Mouse (Mus musculus): ENCODE data around the gene Ptgis. TPM values are rescaled to one million over a fixed set of nuclear protein-coding genes. Genes with fewer than 3 reads are reported as not detected.

Gene Ptgis
- polyA plus RNA-seq, 1 experiment from 2014 or later = 12.7 TPM

DNA sequence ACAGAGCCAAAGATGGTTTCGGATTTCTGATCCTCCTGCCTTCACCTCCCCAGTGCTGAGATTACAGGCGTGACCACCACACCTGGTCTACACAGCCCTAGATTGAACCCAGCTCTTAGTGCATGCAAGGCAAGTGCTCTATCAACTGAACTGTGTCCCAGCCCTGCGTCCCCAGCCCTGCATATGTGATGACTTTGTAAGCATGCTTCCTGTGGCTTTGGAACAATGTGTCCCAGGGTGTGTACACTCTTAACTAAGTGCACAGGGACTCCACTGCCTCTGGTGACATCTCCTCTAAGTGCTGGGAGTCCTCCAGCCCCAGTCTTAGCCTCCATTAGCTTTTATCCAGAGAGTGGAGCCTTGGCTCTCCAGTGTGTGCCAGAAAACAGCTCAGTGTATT lies 47.0 kb downstream of the Ptgis start:
- H3K4me1 ChIP-seq = peaks cover 32% of the 10 kb centered on the region
- WGBS = 84% methylated on average over 3 of the region's 3 CpGs
- H3K27me3 ChIP-seq (ENCODE audit: low read depth, poor library complexity, severe bottlenecking) = peaks cover 34% of the 10 kb centered on the region
- H3K4me3 ChIP-seq = no peak overlapping the region
- DNase-seq (ENCODE audit: low spot score) = no peak
- no peaks in the 10 kb centered on the region for H3K36me3 ChIP-seq
- H3K9me3 ChIP-seq (replicated peaks) = no peaks in the 10 kb centered on the region
- no peak overlapping the region for H3K27ac ChIP-seq (replicated peaks)

DNA sequence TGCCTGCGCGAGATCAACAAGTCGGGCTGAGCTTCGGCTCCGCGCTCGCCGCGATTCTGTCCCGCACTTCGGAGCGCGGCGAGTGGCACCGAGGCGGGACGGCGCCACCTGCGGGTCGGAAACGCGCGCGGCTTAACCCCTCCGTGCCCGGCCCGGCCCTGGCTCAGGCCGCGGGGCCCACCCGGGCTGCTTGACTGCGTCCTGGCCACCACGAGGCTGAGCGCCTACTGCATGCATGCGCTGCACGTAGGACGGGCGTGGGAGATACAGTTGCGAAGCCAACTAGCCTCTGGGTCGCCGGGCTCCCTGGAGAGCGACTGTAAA lies 50.4 kb downstream of the Ptgis start, which contains the start of gene Kcnb1:
Gene Kcnb1 (minus strand): TSS at position 80 of the 324 bp plus-strand sequence.
- Histone ChIP-seq H3K4me3 (peak within 1 kb of the TSS; percentile 64), H3K27ac (replicated peaks) (peak within 1 kb of the TSS; percentile 82), H3K36me3 (no peaks in the 10 kb centered on the region), H3K27me3 (ENCODE audit: low read depth, poor library complexity, severe bottlenecking) (peaks cover 67% of the 10 kb centered on the region), H3K9me3 (replicated peaks) (no peaks in the 10 kb centered on the region), H3K4me1 (peaks cover 37% of the 10 kb centered on the region)
- under 1% methylated on average over 41 of the region's 41 CpGs for WGBS
- peak; percentile 76 for DNase-seq (ENCODE audit: low spot score)

DNA sequence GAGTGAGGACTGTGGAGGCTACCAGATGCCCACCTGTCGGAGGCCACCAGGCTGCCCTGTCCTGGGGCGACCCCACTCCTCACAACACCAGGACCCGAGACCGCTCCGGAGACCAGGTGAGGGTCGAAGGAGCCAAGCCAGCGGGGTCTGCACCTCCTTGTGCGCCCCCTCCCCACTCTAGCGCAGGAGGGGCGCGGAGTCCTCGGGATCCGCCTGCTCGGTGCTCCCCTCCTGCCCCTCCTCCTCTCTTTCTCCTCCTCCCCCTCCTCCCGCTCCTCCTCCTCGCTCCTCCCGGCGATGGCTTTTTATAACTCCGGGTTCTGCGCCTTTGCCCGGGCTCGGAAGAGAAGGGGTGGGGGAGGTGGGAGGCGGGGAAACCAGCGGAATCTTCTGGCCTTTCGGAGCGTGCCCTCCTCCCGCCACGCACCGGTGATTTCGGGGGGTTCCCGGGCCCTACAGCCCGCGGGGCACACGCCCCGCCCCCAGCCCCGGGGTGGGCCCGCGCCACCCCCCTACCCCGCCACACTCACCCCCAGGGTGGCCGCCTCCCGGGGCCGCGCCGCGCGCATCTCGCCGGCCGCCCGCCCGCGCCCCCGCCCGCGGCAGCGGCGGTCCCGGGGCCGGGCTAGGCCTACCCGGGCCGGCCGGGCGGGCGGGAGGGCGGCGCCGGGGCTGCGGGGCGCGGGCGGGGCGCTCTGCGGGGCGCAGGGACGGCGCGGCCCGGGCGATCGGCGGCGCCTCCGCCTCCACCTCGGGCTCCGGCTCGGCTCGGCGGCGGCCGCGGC lies 50.9 kb downstream of the Ptgis start:
- no peaks in the 10 kb centered on the region for H3K9me3 ChIP-seq (replicated peaks)
- WGBS = 9% methylated on average over 83 of the region's 91 CpGs
- no peaks in the 10 kb centered on the region; the same call in 1 of the 2 replicates for H3K36me3 ChIP-seq
- H3K4me1 ChIP-seq = peaks cover 36% of the 10 kb centered on the region
- peak overlapping the region; percentile 64 for H3K4me3 ChIP-seq
- peak overlapping the region; percentile 82 for H3K27ac ChIP-seq (replicated peaks)
- H3K27me3 ChIP-seq (ENCODE audit: low read depth, poor library complexity, severe bottlenecking) = peaks cover 67% of the 10 kb centered on the region
- peak; percentile 64 for DNase-seq (ENCODE audit: low spot score)

- DNase-seq (ENCODE audit: low spot score) = peak; percentile 78
- peaks cover 36% of the 10 kb centered on the region for H3K4me1 ChIP-seq
- H3K4me3 ChIP-seq = peak overlapping the region; percentile 64
- peaks cover under 1% of the 10 kb centered on the region; the same call in 1 of the 2 replicates for H3K36me3 ChIP-seq
- peak overlapping the region; percentile 56 for H3K27ac ChIP-seq (replicated peaks)
- peaks cover 67% of the 10 kb centered on the region for H3K27me3 ChIP-seq (ENCODE audit: low read depth, poor library complexity, severe bottlenecking)
- no peaks in the 10 kb centered on the region for H3K9me3 ChIP-seq (replicated peaks)
- WGBS = 18% methylated on average over 63 of the region's 83 CpGs
Measured at GRCm38 (mm10) chr2:167188315-167189207, 51.8 kb downstream of the Ptgis start.

- H3K27ac ChIP-seq (replicated peaks) = no peak overlapping the region
- peaks cover 67% of the 10 kb centered on the region for H3K27me3 ChIP-seq (ENCODE audit: low read depth, poor library complexity, severe bottlenecking)
- H3K36me3 ChIP-seq = peaks cover 10% of the 10 kb centered on the region
- DNase-seq (ENCODE audit: low spot score) = no peak
- peaks cover 36% of the 10 kb centered on the region for H3K4me1 ChIP-seq
- no peaks in the 10 kb centered on the region for H3K9me3 ChIP-seq (replicated peaks)
- WGBS = 80% methylated on average over 5 of the region's 5 CpGs
- H3K4me3 ChIP-seq = no peak overlapping the region
Measured at GRCm38 (mm10) chr2:167187119-167187518, 53.3 kb downstream of the Ptgis start.

DNA sequence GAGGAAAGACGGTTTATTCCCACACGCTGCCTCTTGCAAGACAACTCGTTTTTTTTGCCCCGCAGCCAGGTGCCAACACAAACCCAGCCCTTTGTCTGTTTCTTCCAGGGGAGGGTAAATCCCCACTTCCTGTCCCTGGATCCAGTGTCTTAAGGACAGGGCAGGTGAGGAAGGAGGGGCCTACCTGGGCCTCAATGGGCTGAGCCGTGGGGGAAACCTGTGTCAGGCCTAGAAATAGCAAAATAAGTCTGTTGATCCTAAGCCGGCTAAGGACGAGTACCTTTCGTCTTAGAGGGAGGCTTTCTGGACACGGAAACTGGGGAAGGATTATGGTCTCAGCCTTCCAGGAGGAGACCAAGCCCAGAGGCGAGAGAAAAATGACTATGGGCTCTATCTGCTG lies 53.9 kb downstream of the Ptgis start:
- Histone ChIP-seq H3K27ac (replicated peaks) (no peak overlapping the region), H3K4me3 (no peak overlapping the region), H3K4me1 (peaks cover 36% of the 10 kb centered on the region), H3K27me3 (ENCODE audit: low read depth, poor library complexity, severe bottlenecking) (peaks cover 62% of the 10 kb centered on the region), H3K36me3 (peaks cover 10% of the 10 kb centered on the region), H3K9me3 (replicated peaks) (no peaks in the 10 kb centered on the region)
- 53% methylated on average over 10 of the region's 10 CpGs for WGBS
- no peak for DNase-seq (ENCODE audit: low spot score)

DNA sequence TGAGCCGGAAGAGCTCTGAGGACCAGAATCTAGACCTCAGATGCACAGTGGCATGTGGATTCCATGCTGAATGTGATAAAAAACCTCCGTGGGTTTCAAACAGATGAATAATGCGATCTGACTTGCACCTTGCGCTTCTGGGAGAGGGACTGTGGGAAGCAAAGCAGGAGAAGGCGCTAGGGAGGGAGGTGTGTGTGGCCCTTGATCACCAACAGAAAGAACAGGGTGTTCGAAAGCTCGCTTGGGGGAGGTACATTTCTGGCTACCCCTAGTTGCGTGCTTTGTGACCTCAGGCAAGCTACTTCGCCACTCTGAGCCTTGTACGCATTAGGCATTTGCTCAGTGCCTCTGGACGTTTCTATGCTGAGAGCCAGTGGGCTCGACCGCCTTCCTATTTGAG lies 54.4 kb downstream of the Ptgis start:
- peaks cover 10% of the 10 kb centered on the region for H3K36me3 ChIP-seq
- 61% methylated on average over 13 of the region's 13 CpGs for WGBS
- H3K4me3 ChIP-seq = no peak overlapping the region
- no peak overlapping the region for H3K27ac ChIP-seq (replicated peaks)
- no peaks in the 10 kb centered on the region for H3K9me3 ChIP-seq (replicated peaks)
- H3K4me1 ChIP-seq = peaks cover 34% of the 10 kb centered on the region
- DNase-seq (ENCODE audit: low spot score) = no peak
- peaks cover 57% of the 10 kb centered on the region for H3K27me3 ChIP-seq (ENCODE audit: low read depth, poor library complexity, severe bottlenecking)

DNA sequence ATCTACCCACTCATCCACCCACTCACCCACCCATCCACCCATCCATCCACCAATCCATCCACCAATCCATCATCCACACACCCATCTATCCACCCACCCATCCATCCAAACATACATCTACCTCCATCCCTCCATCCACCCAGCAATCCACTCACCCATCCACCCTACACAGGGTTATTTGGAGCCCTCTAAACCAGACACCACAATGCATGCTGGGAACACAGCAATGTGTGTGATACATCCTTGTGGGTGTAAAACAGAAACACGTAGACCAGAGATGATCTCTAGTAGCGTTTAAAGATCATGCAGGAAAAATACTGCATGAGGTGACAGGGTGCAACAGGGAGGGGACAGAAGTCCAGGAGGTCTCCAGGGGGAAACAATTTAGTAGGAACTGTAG lies 55.0 kb downstream of the Ptgis start:
- Histone ChIP-seq H3K4me1 (peaks cover 28% of the 10 kb centered on the region), H3K36me3 (peaks cover 10% of the 10 kb centered on the region), H3K9me3 (replicated peaks) (no peaks in the 10 kb centered on the region), H3K27ac (replicated peaks) (no peak overlapping the region), H3K4me3 (no peak overlapping the region), H3K27me3 (ENCODE audit: low read depth, poor library complexity, severe bottlenecking) (peaks cover 51% of the 10 kb centered on the region)
- 89% methylated on average over 2 of the region's 2 CpGs for WGBS
- no peak for DNase-seq (ENCODE audit: low spot score)

- Histone ChIP-seq H3K9me3 (replicated peaks) (no peaks in the 10 kb centered on the region), H3K4me3 (no peak overlapping the region), H3K36me3 (peaks cover 10% of the 10 kb centered on the region), H3K27ac (replicated peaks) (no peak overlapping the region), H3K27me3 (ENCODE audit: low read depth, poor library complexity, severe bottlenecking) (peaks cover 17% of the 10 kb centered on the region), H3K4me1 (peaks cover 8% of the 10 kb centered on the region)
- no peak for DNase-seq (ENCODE audit: low spot score)
- WGBS = 87% methylated on average over 14 of the region's 14 CpGs
Measured at GRCm38 (mm10) chr2:167181662-167182389, 58.6 kb downstream of the Ptgis start.

DNA sequence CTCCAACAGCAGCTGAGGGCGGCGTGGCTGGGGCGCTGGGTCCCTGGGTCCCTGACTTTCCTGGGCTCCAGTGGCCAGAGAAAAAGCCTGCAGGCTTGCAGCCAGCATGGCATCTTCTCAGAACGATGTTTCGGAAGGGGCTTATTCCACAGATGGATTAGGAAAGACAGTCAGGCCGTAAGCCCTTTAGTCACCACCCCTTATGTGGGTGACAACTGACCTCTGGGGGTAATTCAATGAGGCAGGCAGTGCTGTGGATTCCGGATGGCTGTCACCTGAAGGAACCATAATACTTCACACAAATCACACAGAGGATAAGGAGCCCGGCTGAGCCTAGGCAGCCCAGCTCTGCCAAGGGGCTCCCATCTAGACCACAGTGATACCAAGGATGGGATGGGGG lies 59.3 kb downstream of the Ptgis start:
- H3K27me3 ChIP-seq (ENCODE audit: low read depth, poor library complexity, severe bottlenecking) = peaks cover 10% of the 10 kb centered on the region
- H3K9me3 ChIP-seq (replicated peaks) = no peaks in the 10 kb centered on the region
- 80% methylated on average over 8 of the region's 8 CpGs for WGBS
- no peak overlapping the region for H3K27ac ChIP-seq (replicated peaks)
- H3K4me1 ChIP-seq = peaks cover 3% of the 10 kb centered on the region
- no peak overlapping the region for H3K4me3 ChIP-seq
- no peak for DNase-seq (ENCODE audit: low spot score)
- peaks cover 10% of the 10 kb centered on the region for H3K36me3 ChIP-seq

DNA sequence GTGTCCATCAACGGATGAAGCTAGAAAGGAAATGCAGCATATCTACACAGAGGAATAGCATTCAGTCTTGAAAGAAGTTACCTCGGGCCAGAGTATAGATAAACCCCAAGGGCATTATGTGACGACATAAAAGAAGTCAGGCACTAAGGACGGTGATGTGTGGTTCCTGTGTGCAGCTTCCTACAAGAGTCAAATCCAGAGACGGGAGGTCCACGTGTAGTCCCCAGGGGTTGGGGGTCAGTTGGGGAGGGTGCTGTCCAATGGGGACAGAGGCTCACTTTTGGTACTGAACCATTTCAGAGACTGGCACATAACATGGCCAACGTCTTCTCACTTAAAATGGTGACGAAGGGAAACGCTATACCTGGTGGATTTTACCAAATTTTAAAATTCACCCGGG lies 61.1 kb downstream of the Ptgis start:
- Histone ChIP-seq H3K9me3 (replicated peaks) (no peaks in the 10 kb centered on the region), H3K27ac (replicated peaks) (no peak overlapping the region), H3K27me3 (ENCODE audit: low read depth, poor library complexity, severe bottlenecking) (no peaks in the 10 kb centered on the region), H3K4me3 (no peak overlapping the region), H3K36me3 (peaks cover 10% of the 10 kb centered on the region), H3K4me1 (peaks cover 2% of the 10 kb centered on the region; the same call in 1 of the 2 replicates)
- no peak for DNase-seq (ENCODE audit: low spot score)
- WGBS = 91% methylated on average over 10 of the region's 10 CpGs

DNA sequence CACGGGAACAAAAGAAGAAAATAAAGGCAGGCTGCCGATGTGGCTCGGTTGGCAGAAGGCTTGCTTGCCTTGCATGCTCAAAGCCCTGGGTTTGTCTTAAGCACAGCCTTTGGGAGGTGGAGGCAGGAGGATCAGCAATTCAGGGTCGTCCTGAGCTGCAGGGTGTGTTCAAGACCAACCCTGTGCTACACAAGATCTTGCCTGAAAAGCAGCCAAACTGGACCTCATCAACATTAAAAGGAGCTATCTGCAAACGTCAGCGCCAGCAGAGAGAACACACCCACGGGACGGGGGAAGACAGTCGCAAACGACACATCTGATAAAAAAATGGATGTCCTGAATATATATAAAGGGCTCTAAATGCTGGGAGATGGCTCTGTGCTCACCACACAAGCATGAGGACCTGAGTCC lies 63.2 kb downstream of the Ptgis start:
- no peak overlapping the region for H3K4me3 ChIP-seq
- H3K4me1 ChIP-seq = peaks cover 2% of the 10 kb centered on the region; the same call in 1 of the 2 replicates
- H3K27ac ChIP-seq (replicated peaks) = no peak overlapping the region
- WGBS = 78% methylated on average over 10 of the region's 10 CpGs
- H3K36me3 ChIP-seq = no peaks in the 10 kb centered on the region
- H3K9me3 ChIP-seq (replicated peaks) = 0 out of 2 replicates have a peak, but pooled peaks cover 6% of the 10 kb centered on the region
- DNase-seq (ENCODE audit: low spot score) = no peak
- no peaks in the 10 kb centered on the region for H3K27me3 ChIP-seq (ENCODE audit: low read depth, poor library complexity, severe bottlenecking)

All from midbrain, embryonic 10.5 days (tissue).